Mouse (Mus musculus) heart, postnatal 14 days (tissue): ENCODE results near the gene Cyp27b1. TPM values are rescaled to one million over a fixed set of nuclear protein-coding genes. Genes with fewer than 3 reads are reported as not detected.
"Not testable (repeated sequence)": the region's sequence is repeated elsewhere in the genome, so short reads cannot be mapped to it uniquely, and the experiment has no call there.

ENCODE experiments used
- DNase-seq, 2 experiments: peaks; one replicate each; pipeline ENCODE4 v3.0.0; 2021 to 2022
- intact Hi-C: fragments of 180-260 bp; cut with DNase I; formaldehyde crosslinking; loops from one replicate; pipeline ENCODE4 v1.15.1; 2025
- total RNA-seq, 2 experiments: library from RNA; stranded (reverse); gene quantifications; 2 replicates each; pipeline ENCODE4 v1.2.3; 2021

The Cyp27b1 gene
- total RNA-seq, 2 experiments from 2014 or later: 0.27 to 0.50 TPM

- DNase-seq: no peak
- intact Hi-C loops: no loop called here
Measured at GRCm38 (mm10) chr10:127068360-127069038, 20.4 kb downstream of the Cyp27b1 start.

DNA sequence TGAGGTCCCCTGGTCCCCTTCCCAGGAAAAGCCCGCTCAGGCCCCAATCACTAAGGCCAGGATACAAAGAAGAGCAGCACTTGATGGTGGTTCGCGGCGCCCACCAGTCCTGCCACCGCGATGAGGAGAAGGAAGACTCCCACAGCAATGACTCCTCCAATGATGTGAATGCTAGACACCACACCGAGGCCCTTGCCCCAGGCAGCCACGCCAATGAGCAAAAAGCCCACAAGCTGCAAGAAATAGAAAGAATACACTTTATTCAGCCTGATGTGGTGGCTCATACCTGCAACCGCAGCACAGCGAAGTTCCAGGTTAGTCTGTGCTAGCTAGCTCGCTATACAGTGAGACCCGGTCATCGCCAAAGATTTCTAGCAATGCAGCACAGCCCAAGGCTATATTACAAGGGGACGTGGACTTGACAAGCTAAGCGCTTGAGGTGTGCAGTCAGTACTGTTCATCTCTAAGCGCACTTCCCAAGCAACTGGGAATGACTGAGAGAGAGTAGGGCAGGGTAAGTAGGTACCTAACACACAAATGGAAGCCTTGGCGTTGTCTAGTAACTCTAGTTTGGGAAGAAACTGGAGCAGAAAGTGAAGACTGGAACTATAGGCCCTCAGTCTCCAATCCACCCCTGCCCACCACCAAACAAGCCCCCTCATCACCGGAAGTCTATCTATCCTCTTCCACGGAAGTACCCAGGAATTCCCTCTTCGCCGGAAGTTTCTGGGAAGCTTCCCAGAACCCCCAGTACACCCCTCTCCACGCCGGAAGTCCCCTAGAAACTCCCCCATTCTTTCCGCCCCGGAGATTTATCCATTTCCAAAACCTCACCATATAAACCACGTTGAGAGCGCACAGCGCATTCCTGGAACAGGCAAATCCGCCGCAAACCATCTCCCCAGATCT is 21.5 kb downstream of the Cyp27b1 start:
- DNase-seq: no peak
- intact Hi-C loops: no loop called here

DNA sequence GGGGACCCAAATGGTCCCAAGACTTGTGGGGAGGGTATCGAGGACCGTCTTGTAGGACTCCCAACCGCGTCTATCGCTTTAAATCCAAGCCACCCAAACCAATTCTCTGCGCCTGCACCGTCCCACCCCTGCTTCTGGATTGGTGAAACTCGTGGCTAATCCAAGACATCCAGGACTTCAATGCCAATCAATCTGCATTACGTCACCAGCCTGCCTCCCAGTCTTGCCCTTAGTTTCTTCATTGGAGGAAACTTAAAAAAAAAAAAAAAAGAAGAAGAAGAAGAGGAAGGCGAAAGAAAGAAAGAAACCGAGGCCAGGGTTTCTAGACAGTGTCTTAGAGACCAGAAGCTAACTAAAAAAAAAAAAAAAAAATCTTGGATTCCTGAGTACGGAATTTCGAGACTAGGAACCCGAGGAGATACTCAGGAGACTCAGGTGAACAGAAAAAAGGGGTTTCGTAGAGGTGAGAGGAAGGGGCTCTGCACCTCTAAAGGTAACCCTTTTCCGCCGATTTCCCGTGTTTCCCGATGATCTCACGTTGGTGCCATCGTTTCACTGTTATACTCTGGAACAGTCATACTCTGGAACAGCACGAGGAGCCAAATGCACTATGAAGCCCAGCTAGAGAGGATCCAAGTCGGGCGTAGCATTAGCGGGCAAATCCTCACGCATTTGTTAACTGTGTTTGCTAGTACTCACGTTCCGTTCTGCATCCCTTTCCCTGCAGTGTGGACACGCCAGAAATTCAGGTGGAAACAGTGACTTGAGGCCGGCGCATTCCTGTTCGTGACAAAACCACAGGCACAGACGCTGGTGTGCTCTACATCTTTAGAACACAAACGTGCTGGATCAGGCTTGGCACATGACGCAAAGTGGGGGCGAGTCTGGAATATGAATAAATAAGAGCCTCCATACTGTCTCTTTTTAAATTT is 22.4 kb downstream of the Cyp27b1 start, which contains the start of gene Tspan31:
TSS of gene Tspan31 (minus strand) at position 75 of the 932 bp plus-strand sequence.
- intact Hi-C loops: no loop called here
- DNase-seq: peak; percentile 82 to 87

DNA sequence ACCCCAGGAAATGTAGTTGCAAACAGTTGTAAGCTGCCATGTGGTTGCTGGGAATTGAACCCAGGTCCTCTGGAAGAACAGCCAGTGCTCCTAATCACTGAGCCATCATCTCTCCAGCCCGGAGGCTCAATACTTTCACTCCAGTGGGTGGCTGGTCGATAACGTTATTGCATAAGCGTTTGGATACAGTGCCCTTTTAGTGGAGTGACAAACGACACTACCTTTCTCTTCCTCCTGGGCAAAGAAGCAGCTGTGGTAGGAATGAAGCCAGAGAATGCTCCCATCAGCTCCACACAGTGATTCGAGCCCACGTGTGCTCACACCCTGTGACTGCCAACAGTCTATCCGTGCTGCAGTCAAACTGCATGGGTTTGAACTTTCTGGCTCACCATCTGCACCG is 23.2 kb downstream of the Cyp27b1 start:
- intact Hi-C loops: no loop called here
- DNase-seq: no peak

- intact Hi-C loops, DNase-seq: not testable (repeated sequence)
Measured at GRCm38 (mm10) chr10:127072270-127072669, 24.2 kb downstream of the Cyp27b1 start.

- intact Hi-C loops, DNase-seq: not testable (repeated sequence)
Measured at GRCm38 (mm10) chr10:127072969-127073368, 24.9 kb downstream of the Cyp27b1 start.

DNA sequence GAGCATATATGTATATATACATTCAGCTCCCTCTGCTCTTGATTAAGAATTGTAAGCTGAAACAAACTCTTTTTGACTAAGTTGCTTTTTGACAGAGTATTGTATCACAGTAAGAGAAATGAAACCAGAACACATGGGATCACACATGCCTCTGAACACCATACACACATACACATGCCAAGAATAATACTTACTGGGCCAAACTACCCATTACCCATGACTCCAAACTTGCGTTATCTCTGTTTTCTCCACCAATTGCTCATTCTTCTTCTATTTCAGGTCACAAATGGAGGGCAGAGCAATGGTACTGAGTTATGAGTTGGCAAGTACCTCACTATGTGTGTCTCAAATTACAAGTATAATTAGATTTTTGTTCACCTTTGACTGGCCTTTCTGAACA is 25.9 kb downstream of the Cyp27b1 start:
- intact Hi-C loops: no loop called here
- DNase-seq: no peak

- intact Hi-C loops: no loop called here
- DNase-seq: no peak
Measured at GRCm38 (mm10) chr10:127075080-127075479, 27.0 kb downstream of the Cyp27b1 start, which contains the start of gene Agap2. Agap2 (plus strand) TSS chr10:127075284.

- DNase-seq: no peak
Measured at GRCm38 (mm10) chr10:127075651-127076050, 27.6 kb downstream of the Cyp27b1 start.

GRCm38 (mm10) chr10:127076082-127076481 is 28.0 kb downstream of the Cyp27b1 start:
- intact Hi-C loops: no loop called here
- DNase-seq: no peak

More at GRCm38 (mm10) chr10:127075651-127076050, 27.6 kb downstream of the Cyp27b1 start:
- intact Hi-C loops: no loop called here

DNA sequence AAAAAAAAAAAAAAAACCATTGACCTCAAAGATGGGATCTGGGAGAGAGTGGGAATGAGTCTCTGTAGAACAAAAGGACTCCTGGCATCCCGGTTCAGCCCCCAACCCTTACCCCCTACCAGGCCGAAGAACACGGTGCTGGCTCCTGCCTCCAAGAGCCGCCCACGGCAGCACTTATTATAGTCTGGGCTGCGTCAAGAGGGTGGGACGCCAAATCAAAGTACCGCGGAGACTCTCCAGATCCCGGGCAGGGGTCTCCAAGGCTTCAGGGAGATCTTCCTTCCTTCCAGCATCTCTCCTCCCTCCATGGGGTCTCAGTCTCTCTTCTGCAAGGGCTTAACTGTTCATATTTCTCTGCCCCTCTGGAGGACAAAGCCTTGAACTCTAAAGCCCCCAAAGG is 29.5 kb downstream of the Cyp27b1 start:
- intact Hi-C loops: no loop called here
- DNase-seq: no peak

DNA sequence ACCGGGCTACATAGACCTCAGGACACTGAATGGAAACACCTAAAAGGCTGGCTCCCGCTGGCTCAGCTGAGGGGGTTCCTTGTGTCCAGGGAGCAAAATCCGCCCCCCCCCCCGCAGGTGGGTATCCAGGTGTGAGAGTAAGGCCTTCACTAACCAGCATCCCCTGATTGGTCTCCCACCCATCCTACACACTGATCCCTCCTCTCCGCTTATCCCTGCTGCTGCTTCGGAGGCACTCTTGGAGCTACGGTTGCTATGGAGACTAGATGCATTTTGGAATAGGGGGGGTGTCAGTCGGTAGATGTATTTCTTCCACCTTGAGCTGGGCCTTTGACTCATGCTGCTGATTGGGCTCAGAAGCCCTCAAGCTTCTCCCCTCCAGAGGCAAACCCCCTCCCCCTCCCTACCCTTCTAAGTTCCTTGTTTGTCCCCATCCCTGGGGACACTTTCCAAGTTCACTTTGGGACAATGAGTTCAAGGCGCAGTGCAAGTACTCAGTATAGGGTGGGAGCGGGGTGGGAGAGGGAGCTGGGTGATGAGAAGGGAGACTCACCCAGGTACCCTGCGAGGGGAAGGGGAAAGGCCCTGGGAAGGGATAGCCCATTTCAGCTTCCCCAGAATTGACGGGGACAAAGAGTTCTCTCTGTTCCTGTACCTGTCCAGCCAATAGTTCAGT is 30.1 kb downstream of the Cyp27b1 start:
- intact Hi-C loops: no loop called here
- DNase-seq: no peak

- DNase-seq: peak; percentile 58 to 65
- intact Hi-C loops: no loop called here
Measured at GRCm38 (mm10) chr10:127078677-127079575, 30.9 kb downstream of the Cyp27b1 start.

GRCm38 (mm10) chr10:127079665-127080391 is 31.8 kb downstream of the Cyp27b1 start:
- peak; percentile 35 to 51 for DNase-seq
- intact Hi-C loops: no loop called here

- peak; percentile 58 to 68 for DNase-seq
- intact Hi-C loops: no loop called here
Measured at GRCm38 (mm10) chr10:127080901-127081780, 33.1 kb downstream of the Cyp27b1 start.

- intact Hi-C loops: no loop called here
- DNase-seq: no peak
Measured at GRCm38 (mm10) chr10:127081996-127082620, 34.1 kb downstream of the Cyp27b1 start.
